Mouse (Mus musculus) kidney, adult 2 months (tissue): Measurements from ENCODE around the gene Arhgef17.

Experiments
- CTCF ChIP-seq: fragments of 200-500 bp; conservative IDR thresholded peaks from 2 replicates; pipeline ENCODE4 v1.5.1; 2011; ENCODE audit warnings: low read depth, mild to moderate bottlenecking, control low read depth, low read length, moderate library complexity, mixed read lengths; ENCODE audit not compliant: insufficient read depth, insufficient read length
- POLR2A ChIP-seq: fragments of 200-500 bp; IDR thresholded peaks from one replicate; pipeline ENCODE4 v1.6.1; 2011; ENCODE audit warnings: low read depth, low read length, control low read depth

- TF ChIP-seq CTCF (no peak), POLR2A (no peak)
Measured at GRCm38 (mm10) chr7:100919006-100919808, 12.7 kb downstream of the Arhgef17 start.
